Mouse (Mus musculus): ENCODE measurements around the gene Ggt7. TPM values are rescaled to one million over a fixed set of nuclear protein-coding genes. Genes with fewer than 3 reads are reported as not detected.

Ggt7 gene
- polyA plus RNA-seq, 1 experiment, result 42.8 TPM

DNA sequence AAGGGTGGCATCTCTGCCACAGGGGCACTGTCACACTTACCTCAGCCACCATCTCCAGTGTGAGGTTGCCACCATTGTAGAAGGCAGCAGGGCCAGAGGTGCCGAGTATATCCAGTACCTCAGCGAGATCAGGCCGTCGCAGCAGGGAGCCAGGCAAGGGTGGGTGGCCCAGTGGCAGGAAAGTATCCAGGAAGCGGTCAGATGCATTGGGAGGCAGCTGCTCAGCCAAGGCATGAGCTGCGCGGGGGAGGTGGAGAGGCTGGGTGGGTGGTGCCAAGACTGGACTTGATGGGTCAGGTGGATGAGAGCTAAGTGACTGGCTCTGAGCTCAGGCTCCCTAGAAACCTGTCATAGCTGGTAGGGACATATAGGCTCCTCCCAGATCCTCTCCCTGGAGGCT, 15.4 kb downstream of the Ggt7 start:
- Histone ChIP-seq H3K27me3 (ENCODE audit: control insufficient read depth, insufficient read depth, low read length) (no peaks in the 10 kb centered on the region), H3K27ac (ENCODE audit: control insufficient read depth, insufficient read depth, low read length) (no peak overlapping the region), H3K36me3 (ENCODE audit: control insufficient read depth, insufficient read depth, low read length) (no peaks in the 10 kb centered on the region), H3K4me1 (replicated peaks; ENCODE audit: control insufficient read depth, insufficient read depth, low read length) (no peaks in the 10 kb centered on the region), H3K4me3 (ENCODE audit: control insufficient read depth, insufficient read depth, low read length) (no peak overlapping the region)
- WGBS, result 76% methylated on average over 7 of the region's 7 CpGs
- no peak for DNase-seq
- TF ChIP-seq CTCF (IDR thresholded peaks at IDR 0.05; ENCODE audit: borderline replicate concordance, control insufficient read depth, extremely low read depth, insufficient read depth, low read length, poor library complexity) (no peak), POLR2A (IDR thresholded peaks at IDR 0.05; ENCODE audit: control insufficient read depth, extremely low read depth, insufficient read depth, low read length, poor library complexity) (no peak)

DNA sequence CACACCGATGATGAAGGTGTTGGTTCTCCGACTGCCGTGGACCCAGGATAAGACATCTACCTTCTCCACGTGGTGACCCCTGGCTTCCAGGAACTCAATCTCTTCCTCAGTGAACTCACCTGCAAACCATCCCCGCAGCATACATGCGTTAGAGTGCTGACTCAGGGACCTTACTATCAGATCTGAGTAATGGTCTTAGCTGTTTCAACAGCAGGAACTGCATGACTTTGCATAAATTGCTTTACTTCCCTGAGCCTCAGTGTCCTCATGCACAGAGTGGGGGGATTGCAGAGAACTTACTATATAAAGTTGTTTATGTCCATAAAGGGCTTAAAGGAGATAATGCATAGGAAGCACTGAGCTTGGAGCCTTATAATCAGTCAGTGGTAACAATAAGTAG, 27.0 kb downstream of the Ggt7 start:
- no peak for TF ChIP-seq CTCF (IDR thresholded peaks at IDR 0.05; ENCODE audit: borderline replicate concordance, control insufficient read depth, extremely low read depth, insufficient read depth, low read length, poor library complexity)
- TF ChIP-seq POLR2A (IDR thresholded peaks at IDR 0.05; ENCODE audit: control insufficient read depth, extremely low read depth, insufficient read depth, low read length, poor library complexity), result no peak
- 88% methylated on average over 6 of the region's 6 CpGs for WGBS
- H3K4me3 ChIP-seq (ENCODE audit: control insufficient read depth, insufficient read depth, low read length), result no peak overlapping the region

DNA sequence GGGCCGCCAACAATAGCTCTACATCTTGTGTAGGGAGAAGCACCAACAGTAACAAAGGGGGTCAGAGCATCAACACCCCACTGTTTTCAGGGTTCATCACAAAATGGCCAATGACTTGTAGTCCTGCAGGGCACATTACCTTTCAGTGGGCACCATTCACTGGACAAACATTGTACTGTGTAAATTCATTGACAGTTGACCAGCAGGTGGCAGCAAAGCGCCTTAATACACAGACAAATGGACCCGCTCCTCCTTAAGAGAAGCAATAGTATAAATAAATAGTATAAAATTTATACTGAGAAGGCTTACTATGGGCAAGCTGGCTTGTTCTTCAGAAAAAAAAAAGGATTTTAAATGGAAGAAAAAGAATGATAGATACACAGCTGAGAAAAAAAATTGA, 36.0 kb downstream of the Ggt7 start:
- Histone ChIP-seq H3K36me3 (ENCODE audit: control insufficient read depth, insufficient read depth, low read length) (no peaks in the 10 kb centered on the region), H3K4me1 (replicated peaks; ENCODE audit: control insufficient read depth, insufficient read depth, low read length) (no peaks in the 10 kb centered on the region), H3K27ac (ENCODE audit: control insufficient read depth, insufficient read depth, low read length) (no peak overlapping the region), H3K4me3 (ENCODE audit: control insufficient read depth, insufficient read depth, low read length) (no peak overlapping the region), H3K27me3 (ENCODE audit: control insufficient read depth, insufficient read depth, low read length) (no peaks in the 10 kb centered on the region)
- 65% methylated on average over 3 of the region's 3 CpGs for WGBS
- TF ChIP-seq CTCF (IDR thresholded peaks at IDR 0.05; ENCODE audit: borderline replicate concordance, control insufficient read depth, extremely low read depth, insufficient read depth, low read length, poor library complexity) (no peak), POLR2A (IDR thresholded peaks at IDR 0.05; ENCODE audit: control insufficient read depth, extremely low read depth, insufficient read depth, low read length, poor library complexity) (no peak)
- DNase-seq, result peak; percentile 57

More for the DNA sequence above, 27.0 kb downstream of the Ggt7 start:
- H3K27ac ChIP-seq (ENCODE audit: control insufficient read depth, insufficient read depth, low read length), result no peak overlapping the region
- H3K4me1 ChIP-seq (replicated peaks; ENCODE audit: control insufficient read depth, insufficient read depth, low read length), result peaks cover 5% of the 10 kb centered on the region
- no peaks in the 10 kb centered on the region for H3K27me3 ChIP-seq (ENCODE audit: control insufficient read depth, insufficient read depth, low read length)
- DNase-seq, result no peak
- H3K36me3 ChIP-seq (ENCODE audit: control insufficient read depth, insufficient read depth, low read length), result no peaks in the 10 kb centered on the region

DNA sequence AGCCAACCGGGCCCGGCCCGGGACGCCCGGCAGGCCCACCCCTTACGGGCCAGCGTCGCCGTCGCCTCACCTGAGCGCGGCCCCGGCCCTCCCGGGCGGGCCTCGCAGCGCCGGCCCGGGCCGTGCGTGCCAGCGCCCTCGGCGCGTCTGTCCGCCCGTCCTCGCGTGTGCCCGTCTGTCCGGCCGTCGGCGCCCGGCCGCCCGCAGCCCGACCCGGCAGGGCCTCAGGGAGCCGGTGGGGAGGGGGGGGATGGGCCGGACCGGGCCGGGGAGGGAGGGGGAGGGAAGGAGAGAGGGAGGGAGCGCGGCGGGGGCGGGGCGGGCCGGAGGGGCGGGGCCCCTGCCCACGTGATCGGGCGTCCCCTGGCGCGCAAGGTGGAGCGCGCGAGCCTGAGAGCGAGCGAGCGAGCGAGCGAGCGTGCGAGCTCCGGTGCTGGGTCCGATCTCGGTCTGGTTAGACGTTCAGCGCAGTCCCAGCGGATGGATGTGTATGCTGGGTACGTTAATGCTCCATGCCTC, 44.4 kb downstream of the Ggt7 start, which contains the start of gene Ncoa6:
Ncoa6 (minus strand) TSS at position 325 of the 519 bp plus-strand sequence.
- no peaks in the 10 kb centered on the region for H3K36me3 ChIP-seq (ENCODE audit: control insufficient read depth, insufficient read depth, low read length)
- TF ChIP-seq CTCF (IDR thresholded peaks at IDR 0.05; ENCODE audit: borderline replicate concordance, control insufficient read depth, extremely low read depth, insufficient read depth, low read length, poor library complexity), result no peak
- TF ChIP-seq POLR2A (IDR thresholded peaks at IDR 0.05; ENCODE audit: control insufficient read depth, extremely low read depth, insufficient read depth, low read length, poor library complexity), result peak; percentile 47; the same call in 1 of the 2 replicates
- peak within 1 kb of the TSS; percentile 71 for H3K4me3 ChIP-seq (ENCODE audit: control insufficient read depth, insufficient read depth, low read length)
- H3K4me1 ChIP-seq (replicated peaks; ENCODE audit: control insufficient read depth, insufficient read depth, low read length), result peaks cover 6% of the 10 kb centered on the region
- 2% methylated on average over 61 of the region's 72 CpGs for WGBS
- no peaks in the 10 kb centered on the region for H3K27me3 ChIP-seq (ENCODE audit: control insufficient read depth, insufficient read depth, low read length)
- peak within 1 kb of the TSS; percentile 22; the same call in 1 of the 2 replicates for H3K27ac ChIP-seq (ENCODE audit: control insufficient read depth, insufficient read depth, low read length)
- peak; percentile 57 for DNase-seq

DNA sequence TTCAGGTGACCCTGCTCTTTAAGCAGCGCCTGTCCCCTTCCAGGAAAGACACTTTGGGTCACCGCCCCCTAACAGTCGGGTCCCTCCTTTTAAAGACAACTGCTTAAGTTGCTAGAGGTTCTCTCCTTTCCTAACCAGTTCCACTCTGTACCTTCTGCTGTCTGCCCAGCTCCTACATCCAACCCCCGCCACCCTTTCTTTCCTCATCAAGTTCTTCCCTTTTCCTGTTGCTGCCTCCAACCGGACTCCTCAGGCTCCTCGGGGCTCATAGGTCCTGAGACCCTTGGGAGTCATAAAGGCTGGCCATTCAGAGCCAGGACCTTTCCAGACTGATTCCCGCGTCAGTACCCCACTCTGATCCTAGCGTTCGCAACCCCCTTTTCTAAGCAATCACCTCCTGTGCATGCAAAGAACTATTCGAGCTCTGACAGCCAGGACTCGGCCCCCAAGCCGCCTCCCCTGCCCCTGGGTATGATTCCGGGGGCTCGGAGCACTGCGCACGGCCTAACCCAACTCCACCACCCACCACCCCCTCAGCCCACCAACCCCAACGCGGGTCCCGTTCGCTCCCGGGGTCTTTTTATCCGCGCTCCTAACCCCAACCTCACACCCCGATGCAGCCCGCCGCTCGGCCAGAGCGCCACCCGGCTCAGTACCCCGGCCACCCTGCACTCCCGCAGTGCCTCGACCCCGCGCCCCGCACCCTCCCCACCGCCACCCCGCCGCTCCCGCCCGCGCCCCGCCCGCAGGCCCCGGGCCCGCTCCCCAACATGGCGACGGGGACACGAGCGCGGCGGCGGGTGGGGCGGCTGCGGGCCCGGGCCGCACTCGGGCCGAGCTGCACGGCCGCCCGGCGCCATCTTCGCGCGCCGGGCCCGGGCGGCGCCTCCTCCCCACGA, 45.1 kb downstream of the Ggt7 start:
- Histone ChIP-seq H3K27me3 (ENCODE audit: control insufficient read depth, insufficient read depth, low read length) (no peaks in the 10 kb centered on the region), H3K36me3 (ENCODE audit: control insufficient read depth, insufficient read depth, low read length) (no peaks in the 10 kb centered on the region), H3K4me1 (replicated peaks; ENCODE audit: control insufficient read depth, insufficient read depth, low read length) (peaks cover 6% of the 10 kb centered on the region), H3K27ac (ENCODE audit: control insufficient read depth, insufficient read depth, low read length) (peak overlapping the region; percentile 22; the same call in 1 of the 2 replicates), H3K4me3 (ENCODE audit: control insufficient read depth, insufficient read depth, low read length) (peak overlapping the region; percentile 71)
- no peak for TF ChIP-seq CTCF (IDR thresholded peaks at IDR 0.05; ENCODE audit: borderline replicate concordance, control insufficient read depth, extremely low read depth, insufficient read depth, low read length, poor library complexity)
- TF ChIP-seq POLR2A (IDR thresholded peaks at IDR 0.05; ENCODE audit: control insufficient read depth, extremely low read depth, insufficient read depth, low read length, poor library complexity), result no peak
- DNase-seq, result peak; percentile 37
- WGBS, result 1% methylated on average over 65 of the region's 71 CpGs

DNA sequence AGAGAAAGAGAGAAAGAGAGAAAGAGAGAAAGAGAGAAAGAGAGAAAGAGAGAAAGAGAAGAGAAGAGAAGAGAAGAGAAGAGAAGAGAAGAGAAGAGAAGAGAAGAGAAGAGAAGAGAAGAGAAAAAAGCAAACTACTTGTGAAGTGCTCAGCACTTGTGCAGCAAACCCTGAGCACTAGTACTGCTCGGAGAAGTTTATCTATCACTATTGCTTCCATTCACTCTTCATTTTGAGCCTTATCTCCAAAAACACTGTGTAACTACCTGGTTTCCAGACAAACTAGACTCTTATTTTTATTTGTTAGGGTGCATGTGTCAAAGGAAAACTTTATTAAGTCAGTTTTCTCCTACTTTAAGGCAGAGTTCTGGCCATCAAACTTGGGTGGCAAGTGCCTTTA, 51.2 kb downstream of the Ggt7 start:
- TF ChIP-seq CTCF (IDR thresholded peaks at IDR 0.05; ENCODE audit: borderline replicate concordance, control insufficient read depth, extremely low read depth, insufficient read depth, low read length, poor library complexity) (no peak), POLR2A (IDR thresholded peaks at IDR 0.05; ENCODE audit: control insufficient read depth, extremely low read depth, insufficient read depth, low read length, poor library complexity) (no peak)
- WGBS, result 93% methylated on average over 1 of the region's 1 CpGs
- no peaks in the 10 kb centered on the region for H3K36me3 ChIP-seq (ENCODE audit: control insufficient read depth, insufficient read depth, low read length)

More for the DNA sequence above, 51.2 kb downstream of the Ggt7 start:
- H3K27ac ChIP-seq (ENCODE audit: control insufficient read depth, insufficient read depth, low read length), result no peak overlapping the region
- H3K4me1 ChIP-seq (replicated peaks; ENCODE audit: control insufficient read depth, insufficient read depth, low read length), result no peaks in the 10 kb centered on the region
- no peak for DNase-seq
- H3K4me3 ChIP-seq (ENCODE audit: control insufficient read depth, insufficient read depth, low read length), result no peak overlapping the region
- no peaks in the 10 kb centered on the region for H3K27me3 ChIP-seq (ENCODE audit: control insufficient read depth, insufficient read depth, low read length)

Data from thymus, adult 2 months (tissue).